Mouse (Mus musculus) lung, postnatal 0 days (tissue): ENCODE measurements around the gene Cfap54.

Experiments used
- CTCF ChIP-seq: IDR thresholded peaks from 2 replicates; pipeline ENCODE4 v1.5.1; 2016; ENCODE audit warnings: antibody characterized with exemption, mild to moderate bottlenecking
- EP300 ChIP-seq: IDR thresholded peaks from 2 replicates; pipeline ENCODE4 v1.6.1; 2016; ENCODE audit warnings: antibody characterized with exemption, mild to moderate bottlenecking, control low read depth

DNA sequence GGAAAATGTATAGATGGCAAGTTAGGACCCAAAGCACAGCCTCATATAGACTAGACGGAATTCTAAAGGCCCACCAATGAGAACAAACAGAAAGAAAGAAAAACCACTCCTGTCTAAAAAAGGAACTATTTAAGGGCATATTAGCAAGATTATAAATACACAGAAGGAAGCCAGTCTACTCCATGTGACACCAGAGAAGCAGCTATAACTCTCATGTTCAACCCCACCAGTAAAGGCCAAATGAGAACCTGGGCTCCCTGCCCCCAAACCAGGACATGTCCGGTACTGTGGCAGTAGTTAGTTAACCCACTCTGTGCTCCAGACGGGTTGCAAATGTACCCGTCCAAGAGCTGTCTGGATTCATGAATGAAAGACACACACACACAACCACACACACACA is 14.4 kb upstream of the Cfap54 start:
- TF ChIP-seq CTCF (no peak), EP300 (no peak)
